Mouse (Mus musculus): ENCODE measurements around the gene Hist1h3b.

Gene Hist1h3b

GRCm38 (mm10) chr13:23772561-23773313, 20.7 kb downstream of the Hist1h3b start:
- DNase-seq (ENCODE audit: low spot score in 2 of 2), result peak; percentile 66 to 76

- DNase-seq (ENCODE audit: low spot score in 2 of 2), result no peak
These were observed 26.3 kb downstream of the Hist1h3b start for GRCm38 (mm10) chr13:23778339-23778738.

DNA sequence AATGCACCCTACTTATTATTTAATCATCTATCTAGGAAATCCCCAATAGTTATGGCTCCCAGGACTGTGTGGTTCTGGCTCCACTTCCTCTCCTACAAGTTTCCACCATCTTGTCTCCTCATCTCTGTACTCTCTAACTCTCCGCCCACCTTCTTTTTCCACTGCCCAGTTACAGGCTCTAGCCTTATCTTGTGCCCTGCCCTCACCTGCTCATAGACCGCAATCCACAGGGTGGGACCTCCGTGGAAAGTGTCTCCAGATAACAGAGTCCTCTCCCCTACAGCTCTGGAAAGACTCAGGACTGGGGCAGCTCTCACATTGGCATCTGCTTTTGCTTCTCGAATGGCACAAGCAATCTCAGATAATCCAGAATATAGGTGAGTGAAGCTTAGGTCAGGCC, 27.0 kb downstream of the Hist1h3b start:
- no peak for DNase-seq (ENCODE audit: low spot score in 2 of 2)

DNA sequence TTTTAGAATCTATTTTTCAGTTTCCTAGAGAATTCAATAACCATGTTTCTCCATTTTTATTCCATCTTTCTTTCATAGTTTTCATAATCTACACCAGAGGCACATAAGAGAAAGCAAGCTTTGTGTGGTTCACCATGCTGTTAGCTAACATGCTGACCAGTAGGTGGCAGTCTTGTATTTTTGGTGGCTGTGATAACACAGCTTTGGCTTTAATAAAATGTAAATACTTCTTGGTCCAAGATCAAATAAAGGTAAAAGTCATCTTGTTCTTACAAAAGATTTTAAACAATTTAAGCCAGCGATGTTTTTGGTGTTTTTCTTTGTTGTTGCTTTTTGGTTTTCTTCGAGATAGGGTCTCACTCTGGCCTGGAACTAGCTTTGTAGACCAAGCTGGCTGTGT, 40.5 kb downstream of the Hist1h3b start:
- peak; percentile 44 to 71 for DNase-seq (ENCODE audit: low spot score in 2 of 2)

DNA sequence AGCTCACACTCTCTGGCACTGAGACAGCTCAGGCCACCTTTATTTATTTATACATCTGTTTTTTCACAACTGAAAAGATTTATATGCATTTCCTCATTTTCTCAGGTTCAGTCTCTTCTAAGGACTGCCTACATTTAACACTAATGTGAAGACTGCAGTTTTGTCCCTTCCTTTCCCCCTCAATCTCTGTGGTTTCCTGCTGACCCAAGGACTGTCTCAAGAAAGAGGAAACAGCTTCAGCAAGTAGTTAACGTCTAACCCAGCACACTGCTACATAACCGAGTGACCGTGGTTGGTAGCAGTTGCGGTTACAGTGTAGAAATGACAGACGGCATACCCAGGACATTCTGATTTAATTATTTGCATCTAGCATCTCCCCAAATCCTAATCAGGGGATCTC, 47.3 kb downstream of the Hist1h3b start:
- no peak for DNase-seq (ENCODE audit: low spot score in 2 of 2)
